Mouse (Mus musculus): ENCODE data around the gene F11r.

GRCm38 (mm10) chr1:171447692-171448091, 10.4 kb downstream of the F11r start:
- TF ChIP-seq POLR2A (IDR thresholded peaks at IDR 0.05; ENCODE audit: control insufficient read depth, low read depth, low read length) (no peak), CTCF (IDR thresholded peaks at IDR 0.05; ENCODE audit: control insufficient read depth, insufficient read depth, insufficient replicate concordance, low read depth, low read length) (no peak)

Data from testis, adult 2 months (tissue).